Mouse (Mus musculus) bone marrow, adult 2 months (tissue): ENCODE measurements around the gene Pax4.

Source experiments
- CTCF ChIP-seq: fragments of 200-500 bp; IDR thresholded peaks from 2 replicates; pipeline ENCODE4 v1.5.1; 2011; ENCODE audit warnings: low read length, control low read depth; ENCODE audit not compliant: control insufficient read depth, insufficient read depth
- POLR2A ChIP-seq: fragments of 200-500 bp; IDR thresholded peaks from 2 replicates; pipeline ENCODE4 v1.6.1; 2011; ENCODE audit warnings: low read depth, mild to moderate bottlenecking, control low read depth, low read length, borderline replicate concordance; ENCODE audit not compliant: control insufficient read depth

GRCm38 (mm10) chr6:28418449-28418848 is 30.7 kb downstream of the Pax4 start:
- no peak for TF ChIP-seq CTCF
- TF ChIP-seq POLR2A = no peak
